Mouse (Mus musculus) ES-E14 (cell line): ENCODE results near the gene Cacng2.

Experiments used
- CHD2 ChIP-seq: IDR thresholded peaks from 2 replicates; pipeline ENCODE4 v1.6.1; 2014; ENCODE audit warnings: mild to moderate bottlenecking, low read depth, low read length, inconsistent platforms
- HCFC1 ChIP-seq: IDR thresholded peaks from 2 replicates; pipeline ENCODE4 v1.6.1; 2012; ENCODE audit warnings: low read length, inconsistent platforms, borderline replicate concordance; ENCODE audit not compliant: insufficient read depth
- MAFK ChIP-seq: IDR thresholded peaks from 2 replicates; pipeline ENCODE4 v1.6.1; 2014; ENCODE audit warnings: mild to moderate bottlenecking, low read depth, low read length, inconsistent platforms; ENCODE audit not compliant: insufficient read depth
- ZC3H11A ChIP-seq: IDR thresholded peaks from 2 replicates; pipeline ENCODE4 v1.6.1; 2012; ENCODE audit warnings: low read depth, mild to moderate bottlenecking, inconsistent platforms, low read length, borderline replicate concordance
- ZNF384 ChIP-seq: IDR thresholded peaks from 2 replicates; pipeline ENCODE4 v1.6.1; 2012; ENCODE audit warnings: low read depth, low read length, inconsistent platforms

GRCm38 (mm10) chr15:78045314-78045713, 74.5 kb downstream of the Cacng2 start:
- TF ChIP-seq ZC3H11A (no peak), HCFC1 (no peak), MAFK (no peak), CHD2 (no peak), ZNF384 (no peak)
